ENCODE assay signal across 8 mouse cellular contexts in genomic region chrX:48257011-48257410, GRCm38 (mm10). TPM values are rescaled to one million over a fixed set of nuclear protein-coding genes. Genes with fewer than 3 reads are reported as not detected.
A peak's percentile ranks its signal among the peaks of the same experiment; 100 is the strongest.
DNase-seq lines count a peak whose midpoint lies in the region; ATAC-seq and TF ChIP-seq lines count a peak whose summit lies in the region.

No protein-coding gene starts in this region.

- ATAC-seq in kidney, postnatal 0 days (replicated peaks; ENCODE audit: low FRiP score, low read depth) = no peak
- no peak for ATAC-seq in embryonic facial prominence, embryonic 11.5 days (replicated peaks; ENCODE audit: insufficient number of reproducible peaks, low FRiP score, low TSS enrichment, low read depth)
- peak; percentile 22; the same call in 1 of the 2 replicates for ATAC-seq in intestine, embryonic 14.5 days (replicated peaks; ENCODE audit: low FRiP score, low TSS enrichment, low read depth)
- peak; percentile 49 for ATAC-seq in midbrain, embryonic 16.5 days

- no peaks in the 10 kb centered on the region for H3K4me1 ChIP-seq in kidney, postnatal 0 days (replicated peaks; ENCODE audit: insufficient read depth, low read length)
- H3K4me1 ChIP-seq in embryonic facial prominence, embryonic 11.5 days (ENCODE audit: control insufficient read depth, insufficient read depth, low read length) = no peaks in the 10 kb centered on the region
- H3K4me1 ChIP-seq in intestine, embryonic 14.5 days (replicated peaks; ENCODE audit: control insufficient read depth, insufficient read depth, low read length) = peaks cover 4% of the 10 kb centered on the region; the same call in 1 of the 2 replicates
- peaks cover 6% of the 10 kb centered on the region; the same call in 1 of the 2 replicates for H3K4me1 ChIP-seq in midbrain, embryonic 16.5 days (ENCODE audit: control insufficient read depth, insufficient read depth, low read length)

- H3K4me3 ChIP-seq in kidney, postnatal 0 days (replicated peaks; ENCODE audit: low read depth, low read length) = peak overlapping the region; percentile 46
- peak overlapping the region; percentile 43 for H3K4me3 ChIP-seq in embryonic facial prominence, embryonic 11.5 days (ENCODE audit: low read depth, low read length)
- H3K4me3 ChIP-seq in intestine, embryonic 14.5 days (ENCODE audit: low read depth, low read length) = peak overlapping the region; percentile 56
- H3K4me3 ChIP-seq in midbrain, embryonic 16.5 days (ENCODE audit: low read depth, low read length) = peak overlapping the region; percentile 46

- peak; percentile 1 for DNase-seq in kidney, postnatal 0 days (ENCODE audit: low spot score)
- DNase-seq in kidney, adult 11 months = no peak
- no peak for DNase-seq in embryonic facial prominence, embryonic 11.5 days (ENCODE audit: low spot score)
- DNase-seq in intestine, embryonic 14.5 days (ENCODE audit: low spot score) = no peak
- DNase-seq in thymus, postnatal 0 days (ENCODE audit: low spot score) = no peak
- DNase-seq in layer of hippocampus, postnatal 25 days (ENCODE audit: extremely low spot score in 1 of 2, low spot score in 1 of 2) = no peak
- DNase-seq in layer of hippocampus, postnatal 36 days = no peak

- no peaks in the 10 kb centered on the region for H3K27me3 ChIP-seq in kidney, postnatal 0 days (ENCODE audit: insufficient read depth, low read length)
- H3K27me3 ChIP-seq in embryonic facial prominence, embryonic 11.5 days (ENCODE audit: control insufficient read depth, insufficient read depth, low read length) = no peaks in the 10 kb centered on the region
- H3K27me3 ChIP-seq in intestine, embryonic 14.5 days (replicated peaks; ENCODE audit: control insufficient read depth, insufficient read depth, low read length) = no peaks in the 10 kb centered on the region
- no peaks in the 10 kb centered on the region for H3K27me3 ChIP-seq in midbrain, embryonic 16.5 days (ENCODE audit: control insufficient read depth, insufficient read depth, low read depth, low read length)

- TF ChIP-seq CTCF in kidney, postnatal 0 days (IDR thresholded peaks at IDR 0.05; ENCODE audit: low read depth) = no peak

- peak overlapping the region; percentile 48; the same call in 1 of the 2 replicates for H3K27ac ChIP-seq in kidney, postnatal 0 days
- H3K27ac ChIP-seq in embryonic facial prominence, embryonic 11.5 days (replicated peaks; ENCODE audit: low read depth, low read length) = no peak overlapping the region
- H3K27ac ChIP-seq in intestine, embryonic 14.5 days (ENCODE audit: low read depth) = peak overlapping the region; percentile 65
- H3K27ac ChIP-seq in midbrain, embryonic 16.5 days (ENCODE audit: low read length) = no peak overlapping the region

- no peaks in the 10 kb centered on the region for H3K36me3 ChIP-seq in kidney, postnatal 0 days (ENCODE audit: insufficient read depth, low read length)
- no peaks in the 10 kb centered on the region for H3K36me3 ChIP-seq in embryonic facial prominence, embryonic 11.5 days (replicated peaks; ENCODE audit: control insufficient read depth, insufficient read depth, low read depth, low read length)
- 0 out of 2 replicates have a peak, but pooled peaks cover 3% of the 10 kb centered on the region for H3K36me3 ChIP-seq in intestine, embryonic 14.5 days (ENCODE audit: control insufficient read depth, insufficient read depth, low read length)
- 0 out of 2 replicates have a peak, but pooled peaks cover 3% of the 10 kb centered on the region for H3K36me3 ChIP-seq in midbrain, embryonic 16.5 days (ENCODE audit: control insufficient read depth, insufficient read depth, low read length)

- peak overlapping the region; percentile 51 for H3K9ac ChIP-seq in kidney, postnatal 0 days (ENCODE audit: low read depth, low read length)
- H3K9ac ChIP-seq in embryonic facial prominence, embryonic 11.5 days (replicated peaks; ENCODE audit: low read length) = peak overlapping the region; percentile 47; the same call in 1 of the 2 replicates
- H3K9ac ChIP-seq in intestine, embryonic 14.5 days (ENCODE audit: low read length) = peak overlapping the region; percentile 49
- H3K9ac ChIP-seq in midbrain, embryonic 16.5 days (ENCODE audit: low read depth, low read length) = peak overlapping the region; percentile 39; the same call in 1 of the 2 replicates

- peak overlapping the region; percentile 62 for H3K4me2 ChIP-seq in kidney, postnatal 0 days (ENCODE audit: low read length)
- peak overlapping the region; percentile 47 for H3K4me2 ChIP-seq in embryonic facial prominence, embryonic 11.5 days (ENCODE audit: low read depth, low read length)
- H3K4me2 ChIP-seq in intestine, embryonic 14.5 days (ENCODE audit: low read length) = peak overlapping the region; percentile 55
- H3K4me2 ChIP-seq in midbrain, embryonic 16.5 days (ENCODE audit: low read length) = peak overlapping the region; percentile 53

- no peaks in the 10 kb centered on the region for H3K9me3 ChIP-seq in kidney, postnatal 0 days (replicated peaks; ENCODE audit: low read length)
- no peaks in the 10 kb centered on the region for H3K9me3 ChIP-seq in embryonic facial prominence, embryonic 11.5 days (replicated peaks; ENCODE audit: control insufficient read depth, low read length)
- no peaks in the 10 kb centered on the region for H3K9me3 ChIP-seq in intestine, embryonic 14.5 days (ENCODE audit: control insufficient read depth, low read length)
- H3K9me3 ChIP-seq in midbrain, embryonic 16.5 days (replicated peaks; ENCODE audit: control insufficient read depth, low read length, poor library complexity, severe bottlenecking) = no peaks in the 10 kb centered on the region

- WGBS in kidney, postnatal 0 days = 15% methylated on average over 16 of the region's 16 CpGs
- WGBS in embryonic facial prominence, embryonic 11.5 days = 10% methylated on average over 16 of the region's 16 CpGs
- 11% methylated on average over 16 of the region's 16 CpGs for WGBS in intestine, embryonic 14.5 days
- WGBS in midbrain, embryonic 16.5 days = 15% methylated on average over 16 of the region's 16 CpGs

RNA-seq across cellular contexts. Expression of gene Utp14a, which starts 0.3 kb away (rescaled TPM):
- 14.0 and 16.2 TPM in 2 replicates for polyA plus RNA-seq in kidney, postnatal 0 days (2015; fragmentation: Nextera tagmentation; extraction: Ambion mirVana)
- polyA plus RNA-seq in embryonic facial prominence, embryonic 11.5 days (2014; fragmentation: Nextera tagmentation; extraction: Ambion mirVana) = 23.8 and 27.5 TPM in 2 replicates
- 17.0 and 19.6 TPM in 2 replicates for polyA plus RNA-seq in intestine, embryonic 14.5 days (2014; fragmentation: Nextera tagmentation; extraction: Ambion mirVana)
- 13.8 and 14.2 TPM in 2 replicates for polyA plus RNA-seq in midbrain, embryonic 16.5 days (2015; fragmentation: Nextera tagmentation; extraction: Ambion mirVana)
- 26.8 and 27.3 TPM in 2 replicates for polyA plus RNA-seq in thymus, postnatal 0 days (2015; fragmentation: Nextera tagmentation; extraction: Ambion mirVana)
- total RNA-seq in layer of hippocampus, postnatal 25 days (2021) = 10 to 100 TPM; 16.1 to 18.8 TPM
- total RNA-seq in layer of hippocampus, postnatal 36 days (2021) = 10 to 100 TPM; 17.7 to 18.2 TPM

RNA-seq across cellular contexts. Expression of gene Zdhhc9, which starts 48.3 kb away (rescaled TPM):
- 3.8 and 5.1 TPM in 2 replicates for polyA plus RNA-seq in kidney, postnatal 0 days (2015; fragmentation: Nextera tagmentation; extraction: Ambion mirVana)
- 2.7 and 2.8 TPM in 2 replicates for polyA plus RNA-seq in embryonic facial prominence, embryonic 11.5 days (2014; fragmentation: Nextera tagmentation; extraction: Ambion mirVana)
- polyA plus RNA-seq in intestine, embryonic 14.5 days (2014; fragmentation: Nextera tagmentation; extraction: Ambion mirVana) = 6.3 and 8.6 TPM in 2 replicates
- 9.0 and 11.1 TPM in 2 replicates for polyA plus RNA-seq in midbrain, embryonic 16.5 days (2015; fragmentation: Nextera tagmentation; extraction: Ambion mirVana)
- 3.0 and 4.1 TPM in 2 replicates for polyA plus RNA-seq in thymus, postnatal 0 days (2015; fragmentation: Nextera tagmentation; extraction: Ambion mirVana)
- 10 to 100 TPM; 46.6 to 50.2 TPM for total RNA-seq in layer of hippocampus, postnatal 25 days (2021)
- total RNA-seq in layer of hippocampus, postnatal 36 days (2021) = 10 to 100 TPM; 41.6 to 43.9 TPM

Comparison
In these comparisons a context has a peak if more than half of its experiments do, and no peak if none do; other contexts are left out.
1. ATAC-seq: peak in intestine, embryonic 14.5 days (single experiment) and midbrain, embryonic 16.5 days (single experiment); none in kidney, postnatal 0 days (single experiment) and embryonic facial prominence, embryonic 11.5 days (single experiment).
2. H3K27ac ChIP-seq: peak in kidney, postnatal 0 days (single experiment) and intestine, embryonic 14.5 days (single experiment); none in embryonic facial prominence, embryonic 11.5 days (single experiment) and midbrain, embryonic 16.5 days (single experiment).
3. Peak in every context shown above with its lines, with median percentiles within 50 percentile points of each other: H3K4me2 ChIP-seq, H3K4me3 ChIP-seq and H3K9ac ChIP-seq.